Mouse (Mus musculus): Measurements from ENCODE around the gene Hes5.

DNA sequence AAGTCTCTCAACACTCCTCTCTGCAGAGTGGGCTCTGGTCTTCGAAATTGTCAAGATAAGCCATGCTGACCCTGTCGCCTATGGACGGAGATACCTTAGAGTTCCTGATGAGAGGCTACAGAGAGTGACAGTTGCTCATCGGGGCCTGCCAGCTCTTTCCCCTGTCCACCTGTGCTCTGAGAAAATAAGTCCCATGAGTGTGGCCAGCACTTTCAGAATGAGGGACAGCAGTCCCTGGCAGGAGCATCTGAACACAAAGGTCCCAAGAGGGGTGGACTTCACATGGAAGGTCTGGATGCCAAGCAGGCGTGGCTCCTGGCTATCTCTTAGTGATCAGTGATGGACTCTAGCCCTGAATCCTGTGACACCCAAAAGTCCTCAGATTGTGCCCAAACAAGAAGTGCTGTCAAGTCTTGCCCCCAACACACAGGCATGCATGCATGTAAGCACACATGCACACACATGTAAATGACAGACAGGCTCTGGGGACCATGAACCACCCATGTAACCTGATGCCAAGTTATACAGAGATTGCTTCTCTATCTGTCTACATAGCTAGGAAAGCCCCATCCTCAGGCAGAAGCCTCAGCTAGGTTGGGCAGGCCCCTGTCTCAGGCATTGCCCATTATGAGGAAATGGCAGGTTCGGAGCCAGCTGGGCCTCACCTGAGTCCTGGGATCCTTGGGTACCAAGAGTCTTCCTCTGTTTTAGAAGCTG is 17.2 kb upstream of the Hes5 start:
- TF ChIP-seq POLR2AphosphoS2 (IDR thresholded peaks at IDR 0.05; ENCODE audit: low read length) (no peak), POLR2A (IDR thresholded peaks at IDR 0.05; ENCODE audit: control insufficient read depth in 1 of 2, insufficient read depth in 1 of 2, low read depth in 1 of 2, low read length in 2 of 2, poor library complexity in 1 of 2) (no peak), TAL1 (IDR thresholded peaks at IDR 0.05; ENCODE audit: low read length) (no peak), CTCF (IDR thresholded peaks at IDR 0.05 in 2 of 3, conservative IDR thresholded peaks at IDR 0.05 in 1 of 3; ENCODE audit: control insufficient read depth in 1 of 3, insufficient read depth in 1 of 3, low read depth in 2 of 3, low read length in 3 of 3, poor library complexity in 1 of 3, severe bottlenecking in 1 of 3) (no peak)

All from MEL (cell line).